Mouse (Mus musculus) midbrain, embryonic 10.5 days (tissue): ENCODE measurements around the gene Gtpbp2. TPM values are rescaled to one million over a fixed set of nuclear protein-coding genes. Genes with fewer than 3 reads are reported as not detected.

Experiments used
- DNase-seq: peaks from one replicate; pipeline ENCODE4 v3.0.0-alpha.2; 2017; ENCODE audit warnings: low spot score
- H3K27ac ChIP-seq: fragments of 300-500 bp; sonication (generic); replicated peaks from 2 replicates; pipeline ENCODE4 v1.5.1; 2016; ENCODE audit warnings: mild to moderate bottlenecking
- H3K27me3 ChIP-seq: fragments of 300-500 bp; sonication (generic); 2 replicates; pipeline ENCODE4 v1.6.1; 2016; ENCODE audit warnings: low read depth, mild to moderate bottlenecking; ENCODE audit not compliant: poor library complexity, severe bottlenecking
- H3K36me3 ChIP-seq: fragments of 300-500 bp; sonication (generic); 2 replicates; pipeline ENCODE4 v1.6.1; 2016; ENCODE audit warnings: mild to moderate bottlenecking, moderate library complexity
- H3K4me1 ChIP-seq: fragments of 300-500 bp; sonication (generic); 2 replicates; pipeline ENCODE4 v1.6.1; 2016
- H3K4me3 ChIP-seq: fragments of 300-500 bp; sonication (generic); 2 replicates; pipeline ENCODE4 v1.5.1; 2016; ENCODE audit warnings: mild to moderate bottlenecking, moderate library complexity
- H3K9me3 ChIP-seq: fragments of 300-500 bp; sonication (generic); replicated peaks from 2 replicates; pipeline ENCODE4 v1.6.1; 2016; ENCODE audit warnings: mild to moderate bottlenecking
- WGBS: fragments of 180-500 bp; shearing (Covaris S2); methylation state at CpG from one replicate; pipeline ENCODE4 v1.1.7; 2016; 5-methylcytosine and 5-hydroxymethylcytosine counted together
- polyA plus RNA-seq: library from polyadenylated mRNA; unstranded; fragments of >200 nt; fragmentation: Nextera tagmentation; extraction: Ambion mirVana; gene quantifications from 2 replicates; pipeline ENCODE4 v1.2.1, GENCODE M21; 2016

The Gtpbp2 gene
- polyA plus RNA-seq = 28.2 and 31.0 TPM in 2 replicates

GRCm38 (mm10) chr17:46160686-46161085, at the start of gene Gtpbp2:
Gene Gtpbp2, plus strand, starts transcription at chr17:46161032.
- 0% methylated on average over 23 of the region's 23 CpGs for WGBS
- H3K4me1 ChIP-seq = peaks cover 32% of the 10 kb centered on the region
- no peaks in the 10 kb centered on the region for H3K9me3 ChIP-seq
- H3K27ac ChIP-seq = peak within 1 kb of the TSS; percentile 92
- peak; percentile 96 for DNase-seq
- H3K27me3 ChIP-seq = no peaks in the 10 kb centered on the region
- H3K36me3 ChIP-seq = peaks cover 33% of the 10 kb centered on the region
- H3K4me3 ChIP-seq = peak within 1 kb of the TSS; percentile 89

- 86% methylated on average over 2 of the region's 2 CpGs for WGBS
- no peak for DNase-seq
- Histone ChIP-seq H3K4me3 (no peak overlapping the region), H3K27ac (no peak overlapping the region), H3K4me1 (peaks cover 16% of the 10 kb centered on the region), H3K27me3 (no peaks in the 10 kb centered on the region), H3K9me3 (no peaks in the 10 kb centered on the region), H3K36me3 (peaks cover 60% of the 10 kb centered on the region)
These were observed 45.3 kb upstream of the Gtpbp2 start for GRCm38 (mm10) chr17:46115489-46115888.

- no peak for DNase-seq
- no peak overlapping the region for H3K27ac ChIP-seq
- 90% methylated on average over 11 of the region's 11 CpGs for WGBS
- no peak overlapping the region for H3K4me3 ChIP-seq
- peaks cover 13% of the 10 kb centered on the region for H3K4me1 ChIP-seq
- no peaks in the 10 kb centered on the region for H3K9me3 ChIP-seq
- H3K36me3 ChIP-seq = peaks cover 61% of the 10 kb centered on the region
- H3K27me3 ChIP-seq = no peaks in the 10 kb centered on the region
These were observed 44.7 kb upstream of the Gtpbp2 start for GRCm38 (mm10) chr17:46116138-46116537.

GRCm38 (mm10) chr17:46116881-46117280, 44.0 kb upstream of the Gtpbp2 start:
- H3K27me3 ChIP-seq = no peaks in the 10 kb centered on the region
- H3K4me3 ChIP-seq = no peak overlapping the region
- H3K4me1 ChIP-seq = peaks cover 7% of the 10 kb centered on the region
- H3K27ac ChIP-seq = no peak overlapping the region
- H3K9me3 ChIP-seq = no peaks in the 10 kb centered on the region
- no peak for DNase-seq
- WGBS = 85% methylated on average over 3 of the region's 3 CpGs
- H3K36me3 ChIP-seq = peaks cover 64% of the 10 kb centered on the region

- no peaks in the 10 kb centered on the region for H3K4me1 ChIP-seq
- no peak overlapping the region for H3K4me3 ChIP-seq
- no peaks in the 10 kb centered on the region for H3K27me3 ChIP-seq
- DNase-seq = no peak
- no peak overlapping the region for H3K27ac ChIP-seq
- H3K36me3 ChIP-seq = peaks cover 73% of the 10 kb centered on the region
- H3K9me3 ChIP-seq = no peaks in the 10 kb centered on the region
- 90% methylated on average over 13 of the region's 13 CpGs for WGBS
These were observed 43.0 kb upstream of the Gtpbp2 start for GRCm38 (mm10) chr17:46117623-46118422.

- no peak overlapping the region for H3K27ac ChIP-seq
- H3K27me3 ChIP-seq = no peaks in the 10 kb centered on the region
- H3K36me3 ChIP-seq = peaks cover 79% of the 10 kb centered on the region
- WGBS = 93% methylated on average over 4 of the region's 4 CpGs
- H3K9me3 ChIP-seq = no peaks in the 10 kb centered on the region
- H3K4me3 ChIP-seq = no peak overlapping the region
- DNase-seq = no peak
- no peaks in the 10 kb centered on the region for H3K4me1 ChIP-seq
These were observed 42.4 kb upstream of the Gtpbp2 start for GRCm38 (mm10) chr17:46118423-46118850.

GRCm38 (mm10) chr17:46119641-46120040, 41.2 kb upstream of the Gtpbp2 start:
- H3K4me1 ChIP-seq = no peaks in the 10 kb centered on the region
- no peaks in the 10 kb centered on the region for H3K9me3 ChIP-seq
- H3K27me3 ChIP-seq = no peaks in the 10 kb centered on the region
- H3K36me3 ChIP-seq = peaks cover 81% of the 10 kb centered on the region
- no peak overlapping the region for H3K4me3 ChIP-seq
- no peak for DNase-seq
- 91% methylated on average over 10 of the region's 10 CpGs for WGBS
- no peak overlapping the region for H3K27ac ChIP-seq

- Histone ChIP-seq H3K4me1 (no peaks in the 10 kb centered on the region), H3K27me3 (no peaks in the 10 kb centered on the region), H3K36me3 (peaks cover 90% of the 10 kb centered on the region), H3K4me3 (no peak overlapping the region), H3K9me3 (no peaks in the 10 kb centered on the region), H3K27ac (no peak overlapping the region)
- 94% methylated on average over 4 of the region's 4 CpGs for WGBS
- DNase-seq = no peak
These were observed 38.0 kb upstream of the Gtpbp2 start for GRCm38 (mm10) chr17:46122791-46123190.

- no peaks in the 10 kb centered on the region for H3K4me1 ChIP-seq
- no peaks in the 10 kb centered on the region for H3K27me3 ChIP-seq
These were observed 37.5 kb upstream of the Gtpbp2 start for GRCm38 (mm10) chr17:46123285-46123684.

GRCm38 (mm10) chr17:46123953-46124700, 36.7 kb upstream of the Gtpbp2 start:
- 94% methylated on average over 12 of the region's 12 CpGs for WGBS
- Histone ChIP-seq H3K9me3 (no peaks in the 10 kb centered on the region), H3K27ac (no peak overlapping the region), H3K4me1 (no peaks in the 10 kb centered on the region), H3K27me3 (no peaks in the 10 kb centered on the region), H3K4me3 (no peak overlapping the region), H3K36me3 (peaks cover 90% of the 10 kb centered on the region)
- no peak for DNase-seq

More at GRCm38 (mm10) chr17:46123285-46123684, 37.5 kb upstream of the Gtpbp2 start:
- H3K27ac ChIP-seq = no peak overlapping the region
- H3K36me3 ChIP-seq = peaks cover 90% of the 10 kb centered on the region
- H3K4me3 ChIP-seq = no peak overlapping the region
- DNase-seq = no peak
- 96% methylated on average over 4 of the region's 4 CpGs for WGBS
- no peaks in the 10 kb centered on the region for H3K9me3 ChIP-seq

- Histone ChIP-seq H3K4me1 (no peaks in the 10 kb centered on the region), H3K36me3 (peaks cover 87% of the 10 kb centered on the region), H3K9me3 (no peaks in the 10 kb centered on the region), H3K27me3 (no peaks in the 10 kb centered on the region), H3K27ac (no peak overlapping the region), H3K4me3 (no peak overlapping the region)
- 85% methylated on average over 6 of the region's 6 CpGs for WGBS
- no peak for DNase-seq
These were observed 34.2 kb upstream of the Gtpbp2 start for GRCm38 (mm10) chr17:46126608-46127007.

GRCm38 (mm10) chr17:46127814-46128493, 32.9 kb upstream of the Gtpbp2 start:
- 0 out of 2 replicates have a peak, but pooled peaks cover 6% of the 10 kb centered on the region for H3K4me1 ChIP-seq
- WGBS = 90% methylated on average over 6 of the region's 6 CpGs
- peaks cover 74% of the 10 kb centered on the region for H3K36me3 ChIP-seq
- H3K27ac ChIP-seq = no peak overlapping the region
- DNase-seq = no peak
- no peaks in the 10 kb centered on the region for H3K9me3 ChIP-seq
- H3K27me3 ChIP-seq = no peaks in the 10 kb centered on the region
- H3K4me3 ChIP-seq = no peak overlapping the region
